Mouse (Mus musculus) midbrain, postnatal 0 days (tissue): ENCODE measurements at regions not wholly inside any gene's neighbourhood (a gene's known extent, or its start where the extent isn't known, plus 50 kb on each side); places are given as distances from the start of the nearest gene placed in this dataset.

Source experiments
- ATAC-seq: fragments of 200-750 bp; cut with Nextera tagmentation; 2 replicates; pipeline ENCODE4 v1.8.0; 2017; ENCODE audit warnings: moderate number of reproducible peaks, mild to moderate bottlenecking, moderate TSS enrichment, moderate library complexity; ENCODE audit not compliant: low FRiP score
- DNase-seq: peaks from one replicate; pipeline ENCODE4 v3.0.0-alpha.2; 2015; ENCODE audit warnings: low spot score
- H3K27ac ChIP-seq: fragments of 300-500 bp; sonication (generic); 2 replicates; pipeline ENCODE4 v1.5.1; 2014; ENCODE audit warnings: low read depth, mild to moderate bottlenecking, low read length, mixed read lengths
- H3K27me3 ChIP-seq: fragments of 300-500 bp; sonication (generic); 2 replicates; pipeline ENCODE4 v1.6.1; 2014; ENCODE audit warnings: low read length, control low read depth, mixed read lengths; ENCODE audit not compliant: insufficient read depth
- H3K36me3 ChIP-seq: fragments of 300-500 bp; sonication (generic); 2 replicates; pipeline ENCODE4 v1.6.1; 2014; ENCODE audit warnings: low read length, control low read depth, mixed read lengths; ENCODE audit not compliant: insufficient read depth
- H3K4me1 ChIP-seq: fragments of 300-500 bp; sonication (generic); 2 replicates; pipeline ENCODE4 v1.6.1; 2014; ENCODE audit warnings: mild to moderate bottlenecking, control low read depth, antibody characterized with exemption, low read length, mixed read lengths; ENCODE audit not compliant: insufficient read depth
- H3K4me2 ChIP-seq: fragments of 300-500 bp; sonication (generic); 2 replicates; pipeline ENCODE4 v1.6.1; 2014; ENCODE audit warnings: low read depth, mild to moderate bottlenecking, low read length, mixed read lengths; ENCODE audit not compliant: poor library complexity, severe bottlenecking
- H3K4me3 ChIP-seq: fragments of 300-500 bp; sonication (generic); 2 replicates; pipeline ENCODE4 v1.5.1; 2014; ENCODE audit warnings: low read depth, mild to moderate bottlenecking, low read length, moderate library complexity
- H3K9ac ChIP-seq: fragments of 300-500 bp; sonication (generic); replicated peaks from 2 replicates; pipeline ENCODE4 v1.6.1; 2014; ENCODE audit warnings: mild to moderate bottlenecking, low read length, moderate library complexity, mixed read lengths; ENCODE audit not compliant: poor library complexity, severe bottlenecking
- H3K9me3 ChIP-seq: fragments of 300-500 bp; sonication (generic); 2 replicates; pipeline ENCODE4 v1.6.1; 2016; ENCODE audit warnings: low read length, control low read depth
- CTCF ChIP-seq: IDR thresholded peaks from 2 replicates; pipeline ENCODE4 v1.5.1; 2016; ENCODE audit warnings: antibody characterized with exemption, mild to moderate bottlenecking
- WGBS: fragments of 180-500 bp; shearing (Covaris S2); extraction: QIAGEN DNeasy Blood & Tissue Kit; methylation state at CpG from one replicate; pipeline ENCODE4 v1.1.7; 2014; 5-methylcytosine and 5-hydroxymethylcytosine counted together

- Histone ChIP-seq H3K4me3 (no peak overlapping the region), H3K9me3 (no peaks in the 10 kb centered on the region), H3K27ac (no peak overlapping the region), H3K4me1 (no peaks in the 10 kb centered on the region), H3K36me3 (no peaks in the 10 kb centered on the region), H3K4me2 (no peak overlapping the region), H3K9ac (no peak overlapping the region), H3K27me3 (no peaks in the 10 kb centered on the region)
- DNase-seq = no peak
- 82% methylated on average over 4 of the region's 4 CpGs for WGBS
- no peak for ATAC-seq
- no peak for TF ChIP-seq CTCF
Measured at GRCm38 (mm10) chr3:140566996-140567517, 645.1 kb downstream of the Pdha2 start.

GRCm38 (mm10) chr3:140554736-140555135, 657.4 kb downstream of the Pdha2 start:
- DNase-seq (no peak), ATAC-seq (no peak)
- Histone ChIP-seq H3K4me1 (no peaks in the 10 kb centered on the region), H3K4me3 (no peak overlapping the region), H3K27ac (no peak overlapping the region), H3K27me3 (no peaks in the 10 kb centered on the region), H3K4me2 (no peak overlapping the region), H3K36me3 (no peaks in the 10 kb centered on the region), H3K9ac (no peak overlapping the region), H3K9me3 (no peaks in the 10 kb centered on the region)
- no peak for TF ChIP-seq CTCF
- WGBS = 76% methylated on average over 3 of the region's 3 CpGs

- 78% methylated on average over 3 of the region's 3 CpGs for WGBS
- no peak for TF ChIP-seq CTCF
Measured at GRCm38 (mm10) chr3:140548483-140548882, 663.7 kb downstream of the Pdha2 start.

GRCm38 (mm10) chr3:140531747-140532502, 680.2 kb downstream of the Pdha2 start:
- no peaks in the 10 kb centered on the region for H3K36me3 ChIP-seq
- no peak for DNase-seq
- WGBS = 80% methylated on average over 6 of the region's 6 CpGs
- H3K4me2 ChIP-seq = no peak overlapping the region
- ATAC-seq = no peak
- no peak overlapping the region for H3K4me3 ChIP-seq
- no peak overlapping the region for H3K27ac ChIP-seq
- no peak for TF ChIP-seq CTCF
- H3K9ac ChIP-seq = no peak overlapping the region
- H3K9me3 ChIP-seq = no peaks in the 10 kb centered on the region
- no peaks in the 10 kb centered on the region for H3K27me3 ChIP-seq
- no peaks in the 10 kb centered on the region for H3K4me1 ChIP-seq

More at GRCm38 (mm10) chr3:140548483-140548882, 663.7 kb downstream of the Pdha2 start:
- ATAC-seq = no peak
- Histone ChIP-seq H3K9ac (no peak overlapping the region), H3K4me2 (no peak overlapping the region), H3K4me1 (no peaks in the 10 kb centered on the region), H3K27ac (no peak overlapping the region), H3K9me3 (no peaks in the 10 kb centered on the region), H3K36me3 (no peaks in the 10 kb centered on the region), H3K27me3 (no peaks in the 10 kb centered on the region), H3K4me3 (no peak overlapping the region)
- DNase-seq = no peak

GRCm38 (mm10) chr3:140521653-140522278, 690.4 kb downstream of the Pdha2 start:
- no peak overlapping the region for H3K9ac ChIP-seq
- no peaks in the 10 kb centered on the region for H3K4me1 ChIP-seq
- no peaks in the 10 kb centered on the region for H3K27me3 ChIP-seq
- no peak overlapping the region for H3K4me2 ChIP-seq
- no peak for DNase-seq
- no peak for ATAC-seq
- TF ChIP-seq CTCF = no peak
- no peak overlapping the region for H3K27ac ChIP-seq
- H3K9me3 ChIP-seq = no peaks in the 10 kb centered on the region
- no peak overlapping the region for H3K4me3 ChIP-seq
- no peaks in the 10 kb centered on the region for H3K36me3 ChIP-seq

GRCm38 (mm10) chr3:140510835-140511234, 701.3 kb downstream of the Pdha2 start:
- no peaks in the 10 kb centered on the region for H3K36me3 ChIP-seq
- H3K9me3 ChIP-seq = no peaks in the 10 kb centered on the region
- no peak overlapping the region for H3K4me2 ChIP-seq
- no peak overlapping the region for H3K4me3 ChIP-seq
- DNase-seq = no peak
- no peak overlapping the region for H3K9ac ChIP-seq
- H3K27me3 ChIP-seq = no peaks in the 10 kb centered on the region
- no peak for TF ChIP-seq CTCF
- ATAC-seq = no peak
- H3K4me1 ChIP-seq = no peaks in the 10 kb centered on the region
- no peak overlapping the region for H3K27ac ChIP-seq
